Mouse (Mus musculus) heart, postnatal 0 days (tissue): ENCODE results near the gene Car7. TPM values are rescaled to one million over a fixed set of nuclear protein-coding genes. Genes with fewer than 3 reads are reported as not detected.

Experiments
- ATAC-seq: fragments of 200-750 bp; cut with Nextera tagmentation; 2 replicates; pipeline ENCODE4 v1.8.0; 2017; ENCODE audit warnings: low read depth, moderate number of reproducible peaks, moderate library complexity; ENCODE audit not compliant: insufficient read depth
- DNase-seq: peaks from one replicate; pipeline ENCODE4 v3.0.0-alpha.2; 2016; ENCODE audit warnings: low spot score
- H3K27ac ChIP-seq: fragments of 300-500 bp; sonication (generic); 2 replicates; pipeline ENCODE4 v1.5.1; 2014; ENCODE audit warnings: low read depth, mild to moderate bottlenecking
- H3K27me3 ChIP-seq: fragments of 300-500 bp; sonication (generic); 2 replicates; pipeline ENCODE4 v1.6.1; 2014; ENCODE audit warnings: low read length, mixed read lengths; ENCODE audit not compliant: control insufficient read depth, insufficient read depth
- H3K36me3 ChIP-seq: fragments of 300-500 bp; sonication (generic); replicated peaks from 2 replicates; pipeline ENCODE4 v1.6.1; 2014; ENCODE audit warnings: low read length, mixed read lengths; ENCODE audit not compliant: control insufficient read depth, insufficient read depth
- H3K4me1 ChIP-seq: fragments of 300-500 bp; sonication (generic); 2 replicates; pipeline ENCODE4 v1.6.1; 2014; ENCODE audit warnings: antibody characterized with exemption; ENCODE audit not compliant: control insufficient read depth, insufficient read depth
- H3K4me2 ChIP-seq: fragments of 300-500 bp; sonication (generic); 2 replicates; pipeline ENCODE4 v1.6.1; 2014; ENCODE audit warnings: low read depth, mild to moderate bottlenecking, low read length, moderate library complexity
- H3K4me3 ChIP-seq: fragments of 300-500 bp; sonication (generic); 2 replicates; pipeline ENCODE4 v1.5.1; 2014; ENCODE audit warnings: low read depth, low read length
- H3K9ac ChIP-seq: fragments of 300-500 bp; sonication (generic); replicated peaks from 2 replicates; pipeline ENCODE4 v1.6.1; 2014; ENCODE audit warnings: low read depth, low read length, mixed read lengths
- H3K9me3 ChIP-seq: fragments of 300-500 bp; sonication (generic); replicated peaks from 2 replicates; pipeline ENCODE4 v1.6.1; 2016; ENCODE audit warnings: low read length; ENCODE audit not compliant: control insufficient read depth
- CTCF ChIP-seq: IDR thresholded peaks from 2 replicates; pipeline ENCODE4 v1.5.1; 2016; ENCODE audit warnings: antibody characterized with exemption, control low read depth, low read depth
- EP300 ChIP-seq: IDR thresholded peaks from 2 replicates; pipeline ENCODE4 v1.6.1; 2016; ENCODE audit warnings: antibody characterized with exemption, low read depth
- WGBS: fragments of 180-500 bp; shearing (Covaris S2); extraction: QIAGEN DNeasy Blood & Tissue Kit; methylation state at CpG from one replicate; pipeline ENCODE4 v1.1.7; 2014; 5-methylcytosine and 5-hydroxymethylcytosine counted together
- polyA plus RNA-seq: library from polyadenylated mRNA; unstranded; fragments of >200 nt; fragmentation: Nextera tagmentation; extraction: Ambion mirVana; gene quantifications from 2 replicates; pipeline ENCODE4 v1.2.1, GENCODE M21; 2015
- total RNA-seq: library from RNA; depleted of rRNA; stranded (reverse); fragments of >200 nt; gene quantifications from 2 replicates; pipeline ENCODE4 v1.2.3, GENCODE M21; 2014; ENCODE audit warnings: low replicate concordance; rRNA removed

Gene Car7
- total and polyA plus RNA-seq, 2 experiments from 2014 or later = 0.99 to 3.6 TPM

DNA sequence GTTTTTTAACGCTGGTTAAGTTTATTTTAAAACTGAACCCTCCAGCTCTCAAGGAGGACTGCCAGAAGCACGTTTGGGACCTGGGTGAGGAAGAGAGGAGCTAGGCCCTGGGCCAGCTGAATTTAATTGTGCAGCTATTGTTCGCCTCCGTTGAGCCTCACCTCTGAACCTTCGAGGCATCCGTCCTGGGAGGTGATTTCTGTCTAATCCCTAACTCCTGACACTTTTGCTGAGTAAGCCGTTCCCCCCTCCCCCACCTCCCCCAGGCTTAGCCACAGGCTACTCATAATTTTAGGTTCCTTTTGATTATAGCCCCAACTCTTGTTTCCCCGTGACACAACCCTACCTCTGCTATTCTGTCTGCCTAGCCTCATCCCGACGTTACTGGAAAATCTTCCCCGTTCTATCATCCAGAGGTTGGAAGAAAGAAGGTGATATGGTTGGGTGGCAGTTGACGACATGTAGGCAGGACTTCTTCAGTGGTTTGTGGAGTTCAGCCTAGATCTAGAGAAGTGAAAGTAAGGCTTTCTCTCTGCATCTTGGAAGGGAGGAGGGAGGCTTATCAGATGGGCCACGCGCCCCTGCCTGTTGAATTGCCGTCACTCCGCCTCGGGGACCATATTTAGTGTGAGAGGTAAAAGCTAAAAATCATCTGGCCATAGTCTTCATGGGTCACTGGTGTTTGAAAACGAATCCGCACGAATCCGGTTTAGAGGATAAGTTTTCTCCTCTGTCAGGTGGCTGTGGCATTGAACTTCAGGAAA is 61.5 kb downstream of the Car7 start:
- H3K9ac ChIP-seq = no peak overlapping the region
- no peak for DNase-seq
- no peaks in the 10 kb centered on the region for H3K27me3 ChIP-seq
- TF ChIP-seq EP300 (no peak), CTCF (no peak)
- H3K36me3 ChIP-seq = peaks cover 17% of the 10 kb centered on the region
- no peak overlapping the region for H3K27ac ChIP-seq
- H3K4me3 ChIP-seq = no peak overlapping the region
- no peak for ATAC-seq
- 75% methylated on average over 21 of the region's 21 CpGs for WGBS
- H3K9me3 ChIP-seq = no peaks in the 10 kb centered on the region
- H3K4me2 ChIP-seq = no peak overlapping the region
- peaks cover 6% of the 10 kb centered on the region; the same call in 1 of the 2 replicates for H3K4me1 ChIP-seq

DNA sequence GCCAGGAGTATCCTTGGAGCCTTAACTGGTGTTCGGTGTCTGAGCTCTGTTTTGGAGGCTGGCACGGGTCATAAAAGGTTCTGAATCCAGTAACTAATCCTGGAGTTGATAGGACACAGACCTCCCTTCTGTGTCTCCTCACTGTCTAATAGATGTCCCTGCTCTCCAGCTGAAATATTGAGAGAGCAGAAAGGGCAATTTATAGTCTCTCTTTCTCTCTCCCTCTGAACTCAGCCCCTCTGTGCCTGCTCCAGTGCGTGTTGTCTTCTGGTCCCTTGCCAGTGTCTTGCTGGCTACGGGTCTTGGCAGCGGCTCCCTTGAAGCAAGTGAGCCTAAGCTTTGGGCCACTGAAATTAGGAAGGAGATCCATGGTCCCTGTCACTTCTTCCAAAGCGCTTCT is 63.2 kb downstream of the Car7 start:
- Histone ChIP-seq H3K4me2 (no peak overlapping the region), H3K27me3 (no peaks in the 10 kb centered on the region), H3K27ac (no peak overlapping the region), H3K4me1 (no peaks in the 10 kb centered on the region; the same call in 1 of the 2 replicates), H3K36me3 (peaks cover 17% of the 10 kb centered on the region), H3K9me3 (no peaks in the 10 kb centered on the region), H3K4me3 (no peak overlapping the region), H3K9ac (no peak overlapping the region)
- TF ChIP-seq CTCF (no peak), EP300 (no peak)
- WGBS = 73% methylated on average over 6 of the region's 6 CpGs
- no peak for DNase-seq
- no peak for ATAC-seq

DNA sequence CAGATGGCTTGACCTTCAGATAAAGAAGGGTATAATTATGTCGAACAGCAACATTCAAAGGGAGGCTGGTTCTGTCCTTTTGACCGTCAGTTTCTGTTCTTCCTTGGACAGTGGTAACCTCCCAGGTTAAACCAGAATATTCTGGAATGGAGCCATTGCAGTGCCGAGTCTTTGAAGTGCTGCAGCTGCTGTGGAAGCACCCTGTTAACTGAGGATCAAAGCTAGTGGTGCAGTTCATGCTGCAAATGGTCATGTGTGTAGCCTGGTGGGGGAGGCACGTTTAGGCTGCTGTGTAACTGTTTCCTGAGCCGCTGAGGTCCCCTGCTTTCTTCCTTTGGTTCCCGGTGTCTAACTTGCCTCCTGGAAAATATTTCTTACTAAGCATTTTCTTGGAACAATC is 64.0 kb downstream of the Car7 start:
- 38% methylated on average over 6 of the region's 6 CpGs for WGBS

More for the DNA sequence above, 64.0 kb downstream of the Car7 start:
- Histone ChIP-seq H3K4me3 (no peak overlapping the region), H3K9ac (no peak overlapping the region), H3K9me3 (no peaks in the 10 kb centered on the region), H3K27ac (no peak overlapping the region), H3K4me2 (no peak overlapping the region), H3K36me3 (peaks cover 17% of the 10 kb centered on the region), H3K4me1 (peaks cover 2% of the 10 kb centered on the region), H3K27me3 (no peaks in the 10 kb centered on the region)
- ATAC-seq = no peak
- DNase-seq = no peak
- TF ChIP-seq CTCF = no peak
- no peak for TF ChIP-seq EP300

Other genes starting within 250 kb of the Car7 start
- not detected in 2 replicates for gene Cmtm2a, start 241.5 kb upstream of the Car7 start, total RNA-seq
- not detected in 2 replicates for gene Cmtm2a, start 241.5 kb upstream of the Car7 start, polyA plus RNA-seq
- gene Gm45711, start 224.6 kb upstream of the Car7 start, total RNA-seq = not detected in 2 replicates
- not detected in 2 replicates for gene Gm45711, start 224.6 kb upstream of the Car7 start, polyA plus RNA-seq
- not detected in 2 replicates for gene Cmtm1, start 224.5 kb upstream of the Car7 start, total RNA-seq
- gene Cmtm1, start 224.5 kb upstream of the Car7 start, polyA plus RNA-seq = not detected in 2 replicates
- not detected in 2 replicates for gene Gm11020, start 213.1 kb upstream of the Car7 start, total RNA-seq
- not detected in 2 replicates for gene Gm11020, start 213.1 kb upstream of the Car7 start, polyA plus RNA-seq
- not detected in 2 replicates for gene Cmtm2b, start 212.5 kb upstream of the Car7 start, total RNA-seq
- gene Cmtm2b, start 212.5 kb upstream of the Car7 start, polyA plus RNA-seq = not detected in 2 replicates
- 22.3 and 29.0 TPM in 2 replicates for gene Cmtm3, start 195.3 kb upstream of the Car7 start, total RNA-seq
- 64.6 and 65.2 TPM in 2 replicates for gene Cmtm3, start 195.3 kb upstream of the Car7 start, polyA plus RNA-seq
- gene Cmtm4, start 138.9 kb upstream of the Car7 start, total RNA-seq = 10.2 and 13.4 TPM in 2 replicates
- 1.2 TPM in 2 replicates for gene Cmtm4, start 138.9 kb upstream of the Car7 start, polyA plus RNA-seq
- gene Dync1li2, start 91.6 kb upstream of the Car7 start, total RNA-seq = 11.0 and 20.2 TPM in 2 replicates
- gene Dync1li2, start 91.6 kb upstream of the Car7 start, polyA plus RNA-seq = 36.5 and 38.8 TPM in 2 replicates
- 0.15 TPM in 1 of 2 replicates, not detected in the other for gene Terb1, start 24.8 kb upstream of the Car7 start, total RNA-seq
- gene Terb1, start 24.8 kb upstream of the Car7 start, polyA plus RNA-seq = 0.05 and 0.07 TPM in 2 replicates
- gene Nae1, start 52 bp upstream of the Car7 start, total RNA-seq = 28.9 and 45.5 TPM in 2 replicates
- 66.3 and 66.6 TPM in 2 replicates for gene Nae1, start 52 bp upstream of the Car7 start, polyA plus RNA-seq
- 4.0 and 4.2 TPM in 2 replicates for gene Pdp2, start 56.8 kb downstream of the Car7 start, total RNA-seq
- 5.7 and 6.1 TPM in 2 replicates for gene Pdp2, start 56.8 kb downstream of the Car7 start, polyA plus RNA-seq
- 8.3 and 8.9 TPM in 2 replicates for gene Cdh16, start 89.7 kb downstream of the Car7 start, total RNA-seq
- 11.4 and 13.1 TPM in 2 replicates for gene Cdh16, start 89.7 kb downstream of the Car7 start, polyA plus RNA-seq
- 197 and 317 TPM in 2 replicates for gene Rrad, start 96.6 kb downstream of the Car7 start, total RNA-seq
- gene Rrad, start 96.6 kb downstream of the Car7 start, polyA plus RNA-seq = 235 and 284 TPM in 2 replicates
- 132 and 184 TPM in 2 replicates for gene Ciao2b, start 107.3 kb downstream of the Car7 start, total RNA-seq
- 141 and 147 TPM in 2 replicates for gene Ciao2b, start 107.3 kb downstream of the Car7 start, polyA plus RNA-seq
- gene Ces2a, start 199.3 kb downstream of the Car7 start, total RNA-seq = 0.42 TPM in 1 of 2 replicates, not detected in the other
- gene Ces2a, start 199.3 kb downstream of the Car7 start, polyA plus RNA-seq = not detected in 2 replicates